Mouse (Mus musculus) myocyte (in vitro differentiated cells): ENCODE data around the gene Rer1.

ENCODE experiments used
- CEBPB ChIP-seq: IDR thresholded peaks from 2 replicates; pipeline ENCODE4 v1.6.1; 2011; ENCODE audit warnings: mild to moderate bottlenecking, moderate library complexity; ENCODE audit not compliant: poor library complexity, insufficient read depth, severe bottlenecking
- E2F4 ChIP-seq: IDR thresholded peaks from one replicate; pipeline ENCODE4 v1.6.1; 2011; ENCODE audit warnings: mild to moderate bottlenecking, control low read depth, moderate library complexity; ENCODE audit not compliant: insufficient read depth
- MAX ChIP-seq: IDR thresholded peaks from one replicate; pipeline ENCODE4 v1.6.1; 2011; ENCODE audit warnings: low read depth, mild to moderate bottlenecking, control low read depth
- MYOD1 ChIP-seq, 3 experiments: IDR thresholded peaks; one replicate each; pipeline ENCODE4 v1.6.1; 2011; ENCODE audit warnings: control low read depth in 2 of 3, low read depth in 2 of 3, mild to moderate bottlenecking in 2 of 3, moderate library complexity in 1 of 3; ENCODE audit not compliant: insufficient read length in 2 of 3, control insufficient read depth in 1 of 3
- MYOG ChIP-seq, 3 experiments: IDR thresholded peaks; one replicate each; pipeline ENCODE4 v1.6.1; 2011; ENCODE audit warnings: control low read depth in 2 of 3, low read depth in 2 of 3, mild to moderate bottlenecking in 2 of 3; ENCODE audit not compliant: insufficient read length in 2 of 3, control insufficient read depth in 1 of 3, insufficient read depth in 1 of 3
- POLR2A ChIP-seq: IDR thresholded peaks from one replicate; pipeline ENCODE4 v1.6.1; 2011; ENCODE audit warnings: low read depth, mild to moderate bottlenecking, control low read depth, moderate library complexity; ENCODE audit not compliant: insufficient read length
- POLR2AphosphoS2 ChIP-seq: IDR thresholded peaks from one replicate; pipeline ENCODE4 v1.6.1; 2011; ENCODE audit warnings: low read depth, control low read depth; ENCODE audit not compliant: insufficient read length
- REST ChIP-seq: IDR thresholded peaks from one replicate; pipeline ENCODE4 v1.6.1; 2011; ENCODE audit warnings: mild to moderate bottlenecking, control low read depth, moderate library complexity; ENCODE audit not compliant: insufficient read depth, insufficient read length
- SRF ChIP-seq: IDR thresholded peaks from one replicate; pipeline ENCODE4 v1.6.1; 2011; ENCODE audit warnings: low read depth; ENCODE audit not compliant: control insufficient read depth, insufficient read length
- TCF12 ChIP-seq: IDR thresholded peaks from one replicate; pipeline ENCODE4 v1.6.1; 2011; ENCODE audit warnings: mild to moderate bottlenecking, control low read depth; ENCODE audit not compliant: poor library complexity, insufficient read depth, severe bottlenecking
- TCF3 ChIP-seq: IDR thresholded peaks from one replicate; pipeline ENCODE4 v1.6.1; 2011; ENCODE audit warnings: low read depth, control low read depth; ENCODE audit not compliant: insufficient read length
- USF1 ChIP-seq: IDR thresholded peaks from one replicate; pipeline ENCODE4 v1.6.1; 2011; ENCODE audit warnings: low read depth, mild to moderate bottlenecking, control low read depth, moderate library complexity

DNA sequence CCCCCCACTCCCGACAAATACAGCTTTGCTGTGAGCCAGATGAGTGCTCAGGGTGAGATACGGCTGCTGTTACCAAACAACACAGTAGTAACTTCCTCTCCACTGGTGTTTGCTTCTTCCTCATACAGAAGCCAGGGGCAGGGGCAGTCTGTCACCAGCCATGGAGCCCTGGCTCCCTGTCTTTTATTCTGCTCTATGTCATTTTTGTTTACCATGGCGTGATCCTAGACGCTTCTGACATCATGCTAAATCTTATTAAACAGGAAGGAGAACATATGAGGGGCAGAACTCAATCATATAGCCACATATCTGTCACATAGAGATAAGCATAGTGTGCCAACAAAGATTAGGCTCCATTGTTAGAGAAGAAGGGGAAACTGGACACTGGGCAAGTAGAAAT is 30.4 kb upstream of the Rer1 start:
- no peak for TF ChIP-seq TCF12
- no peak for TF ChIP-seq USF1
- no peak for TF ChIP-seq POLR2A
- no peak for TF ChIP-seq MAX
- TF ChIP-seq POLR2AphosphoS2 = no peak
- TF ChIP-seq CEBPB = no peak
- no peak for TF ChIP-seq E2F4
- TF ChIP-seq REST = no peak
- TF ChIP-seq TCF3 = no peak
- no peak for TF ChIP-seq MYOG (IDR thresholded peaks at IDR 0.05; ENCODE audit: control insufficient read depth in 1 of 3, insufficient read depth in 1 of 3, insufficient read length in 2 of 3, low read depth in 2 of 3)
- TF ChIP-seq MYOD1 (IDR thresholded peaks at IDR 0.05; ENCODE audit: control insufficient read depth in 1 of 3, insufficient read length in 2 of 3, low read depth in 2 of 3) = no peak
- no peak for TF ChIP-seq SRF
